ENCODE assay signal across 11 mouse cellular contexts in genomic region chr11:11939611-11940010, GRCm38 (mm10). TPM values are rescaled to one million over a fixed set of nuclear protein-coding genes. Genes with fewer than 3 reads are reported as not detected.
DNase-seq lines count a peak whose midpoint lies in the region; ATAC-seq and TF ChIP-seq lines count a peak whose summit lies in the region.
"Had no signal": no experiment of that assay in that cellular context is flagged by ENCODE, and none has a peak within 500 bp of the region (broad histone marks: within the 10 kb centered on the region; RNA-seq: fewer than 3 reads in every experiment).

No protein-coding gene starts in this region.

- peaks cover 11 to 49% of the 10 kb centered on the region in 2 experiments for H3K4me1 ChIP-seq in heart, embryonic 14.5 days (ENCODE audit: control insufficient read depth in 2 of 2, insufficient read depth in 2 of 2, low read length in 2 of 2)

- WGBS in heart, embryonic 14.5 days: 23% methylated on average over 3 of the region's 3 CpGs

- intact Hi-C loops in left cerebral cortex, adult 2 months (cut with DNase I): no loop called here

- peak; percentile 42 to 59 for DNase-seq in adrenal gland, postnatal 36 days
- no peak for DNase-seq in adrenal gland, postnatal 14 days
- peak; percentile 18 for DNase-seq in ovary, adult 18-20 months (ENCODE audit: low spot score)
- no peak for DNase-seq in ovary, postnatal 14 days (ENCODE audit: low spot score)
- no peak for DNase-seq in c-Kit-positive CD71-positive TER-119-positive erythroid progenitor cells, embryonic 14.5 days (ENCODE audit: low spot score)
- DNase-seq in right cerebral cortex, postnatal 10 days (ENCODE audit: low spot score in 2 of 2): no peak
- no peak for DNase-seq in left cerebral cortex, adult 2 months (ENCODE audit: extremely low spot score in 1 of 2, low spot score in 2 of 2)
- DNase-seq: kidney, postnatal 36 days; lung, postnatal 36 days had no signal

- peaks cover 94% of the 10 kb centered on the region for H3K36me3 ChIP-seq in heart, embryonic 14.5 days (ENCODE audit: control insufficient read depth, insufficient read depth, low read length)

- TF ChIP-seq CTCF in left cerebral cortex, adult 2 months (IDR thresholded peaks at IDR 0.05): no peak

- H3K9ac ChIP-seq in heart, embryonic 14.5 days (ENCODE audit: low read length): no peak overlapping the region

- H3K4me3 ChIP-seq in heart, embryonic 14.5 days (ENCODE audit: control insufficient read depth in 1 of 2, insufficient read depth in 1 of 2, low read depth in 1 of 2, low read length in 2 of 2): no peak overlapping the region
- H3K4me3 ChIP-seq in left cerebral cortex, adult 2 months: no peak overlapping the region

- H3K27ac ChIP-seq in heart, embryonic 14.5 days (replicated peaks in 1 of 2; ENCODE audit: control insufficient read depth in 1 of 2, insufficient read depth in 1 of 2, low read depth in 2 of 2, low read length in 2 of 2): peak overlapping the region; percentile 54 to 69
- H3K27ac ChIP-seq in left cerebral cortex, adult 2 months: no peak overlapping the region

- no peaks in the 10 kb centered on the region for H3K9me3 ChIP-seq in heart, embryonic 14.5 days (ENCODE audit: control insufficient read depth, low read length)

- H3K4me2 ChIP-seq in heart, embryonic 14.5 days (ENCODE audit: low read length): no peak overlapping the region

- peak; percentile 74 for ATAC-seq in heart, embryonic 14.5 days (ENCODE audit: insufficient number of reproducible peaks, insufficient read depth, low FRiP score, low read depth)

- no peaks in the 10 kb centered on the region for H3K27me3 ChIP-seq in heart, embryonic 14.5 days (ENCODE audit: control insufficient read depth, insufficient read depth, low read length)

RNA-seq across cellular contexts. Expression of gene Ddc, which starts 41.7 kb away (rescaled TPM):
- 10 to 100 TPM; 46.6 to 59.1 TPM for total RNA-seq in adrenal gland, postnatal 36 days (2021)
- total RNA-seq in adrenal gland, postnatal 14 days (2021): 66.4 and 68.7 TPM in 2 replicates
- polyA plus RNA-seq in heart, embryonic 14.5 days (2014; fragmentation: Nextera tagmentation; extraction: Ambion mirVana): 114 and 117 TPM in 2 replicates
- total RNA-seq in left cerebral cortex, adult 2 months (2021): 1 to 10 TPM; 3.6 to 5.8 TPM
- total RNA-seq: monocyte, adult 5-6 weeks had no signal

Comparison
In these comparisons a context has a peak if more than half of its experiments do, and no peak if none do; other contexts are left out.
1. DNase-seq: peak in adrenal gland, postnatal 36 days (2 of 2) and ovary, adult 18-20 months (single experiment); none in adrenal gland, postnatal 14 days (single experiment), ovary, postnatal 14 days (single experiment), c-Kit-positive CD71-positive TER-119-positive erythroid progenitor cells, embryonic 14.5 days (single experiment), right cerebral cortex, postnatal 10 days (0 of 2) and left cerebral cortex, adult 2 months (0 of 2).